Mouse (Mus musculus): ENCODE data around the gene Inpp5a. TPM values are rescaled to one million over a fixed set of nuclear protein-coding genes. Genes with fewer than 3 reads are reported as not detected.

Gene Inpp5a
- total RNA-seq, 4 experiments from 2014 or later: 85.2 to 98.8 (median 89.6) TPM

- DNase-seq: no peak
Measured at GRCm38 (mm10) chr7:139371389-139371788, 17.5 kb upstream of the Inpp5a start.

- no peak for DNase-seq
Measured at GRCm38 (mm10) chr7:139377381-139377780, 11.5 kb upstream of the Inpp5a start.

GRCm38 (mm10) chr7:139378355-139378754 is 10.6 kb upstream of the Inpp5a start:
- DNase-seq: no peak

- DNase-seq: no peak
Measured at GRCm38 (mm10) chr7:139379745-139380144, 9.2 kb upstream of the Inpp5a start.

DNA sequence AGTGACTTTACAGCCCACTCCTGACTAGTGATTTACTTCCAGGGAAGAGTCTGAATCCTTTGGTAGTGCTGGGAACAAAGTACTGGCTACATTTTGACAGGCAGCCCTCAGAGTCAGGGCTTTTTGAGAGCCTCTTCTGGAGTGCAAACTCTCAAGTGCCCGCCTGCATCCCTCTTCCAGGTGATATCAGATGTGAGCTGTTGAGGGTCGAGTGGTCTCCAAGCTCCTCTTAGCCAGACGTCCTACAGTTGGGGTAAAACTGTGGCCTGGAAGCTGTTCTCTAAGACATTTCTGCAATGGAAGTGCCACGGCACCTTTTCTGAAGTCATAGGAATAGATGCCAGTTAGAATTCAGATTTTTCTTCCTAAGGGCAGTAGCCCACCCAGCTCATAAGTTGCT is 8.7 kb upstream of the Inpp5a start:
- DNase-seq: no peak

- DNase-seq: no peak
Measured at GRCm38 (mm10) chr7:139381877-139382276, 7.0 kb upstream of the Inpp5a start.

DNA sequence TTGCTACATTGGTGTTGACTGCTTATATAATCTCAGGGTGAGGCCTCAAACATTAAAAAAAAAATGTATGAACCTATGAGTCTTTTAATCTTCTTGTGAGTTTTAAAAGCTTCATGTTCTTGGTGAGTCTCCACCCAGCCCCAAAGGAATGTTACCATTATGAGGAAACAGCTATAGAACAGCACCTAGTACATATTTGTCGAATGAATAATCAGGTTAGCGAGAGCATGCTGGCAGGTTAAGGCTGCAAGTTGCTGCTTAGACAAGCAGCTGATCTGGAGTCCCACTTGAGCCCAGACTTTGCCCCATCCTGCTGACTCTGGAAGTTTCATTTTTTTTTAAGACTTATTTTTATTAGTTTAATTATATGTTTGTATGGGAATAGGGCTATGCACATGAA is 6.1 kb upstream of the Inpp5a start:
- no peak for DNase-seq

GRCm38 (mm10) chr7:139384500-139384899 is 4.4 kb upstream of the Inpp5a start:
- no peak for DNase-seq

DNA sequence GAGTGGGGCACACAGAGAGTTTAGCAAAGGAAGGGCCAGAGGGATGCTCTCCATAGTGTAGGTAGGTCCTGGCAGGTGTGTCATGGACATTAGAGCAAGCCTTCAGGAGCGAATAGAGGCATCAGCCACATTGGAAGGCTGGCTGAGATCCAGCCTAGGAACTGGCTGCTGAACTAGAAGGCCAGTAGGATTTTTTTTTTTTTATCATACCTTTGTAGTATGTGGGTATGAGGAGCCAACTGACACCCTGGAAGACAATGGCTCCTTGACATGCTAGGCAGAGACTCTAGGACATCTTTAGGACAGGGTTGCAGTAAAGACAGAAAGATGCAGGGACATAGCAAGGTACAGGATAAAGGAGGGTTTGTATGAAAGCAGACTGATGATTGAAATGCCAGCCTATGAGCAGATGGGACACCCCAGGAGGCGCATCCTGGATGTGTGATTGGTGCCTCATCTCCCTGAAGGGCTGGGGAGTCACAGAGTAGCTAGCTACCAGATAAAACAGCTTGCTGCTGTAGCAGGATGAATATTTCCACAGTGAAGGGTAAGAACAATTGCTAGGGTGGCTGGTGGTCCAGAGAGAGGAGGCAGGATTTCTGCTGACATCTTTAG is 3.9 kb upstream of the Inpp5a start:
- DNase-seq: no peak

GRCm38 (mm10) chr7:139386933-139387690 is 1.8 kb upstream of the Inpp5a start:
- no peak for DNase-seq

GRCm38 (mm10) chr7:139387921-139388669 is 814 bp upstream of the Inpp5a start:
- no peak for DNase-seq

GRCm38 (mm10) chr7:139389213-139389761 is 378 bp downstream of the Inpp5a start:
- no peak for DNase-seq

- DNase-seq: no peak
Measured at GRCm38 (mm10) chr7:139390380-139390779, 1.5 kb downstream of the Inpp5a start.

GRCm38 (mm10) chr7:139390926-139391325 is 2.0 kb downstream of the Inpp5a start:
- no peak for DNase-seq

DNA sequence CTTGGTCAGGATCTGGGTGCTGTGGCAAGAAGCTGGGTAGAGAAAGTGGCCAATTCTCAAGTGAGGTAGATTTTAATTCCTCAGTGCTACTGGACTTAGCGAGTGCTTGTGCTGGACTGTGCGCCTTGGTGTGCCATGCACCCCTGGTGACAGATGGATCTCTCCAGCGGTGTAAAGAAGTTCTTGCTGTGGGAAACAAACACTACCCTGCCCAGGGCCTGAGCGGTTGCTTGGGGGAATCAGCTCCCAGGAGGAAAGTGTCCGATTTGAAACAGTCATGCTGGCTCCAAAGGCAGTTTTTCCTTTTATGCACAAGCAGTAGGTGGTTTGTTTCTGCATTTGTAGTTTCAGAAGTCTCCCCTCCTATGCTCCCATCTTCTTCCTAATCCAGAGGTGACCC is 2.8 kb downstream of the Inpp5a start:
- no peak for DNase-seq

GRCm38 (mm10) chr7:139392106-139392505 is 3.2 kb downstream of the Inpp5a start:
- DNase-seq: no peak

DNA sequence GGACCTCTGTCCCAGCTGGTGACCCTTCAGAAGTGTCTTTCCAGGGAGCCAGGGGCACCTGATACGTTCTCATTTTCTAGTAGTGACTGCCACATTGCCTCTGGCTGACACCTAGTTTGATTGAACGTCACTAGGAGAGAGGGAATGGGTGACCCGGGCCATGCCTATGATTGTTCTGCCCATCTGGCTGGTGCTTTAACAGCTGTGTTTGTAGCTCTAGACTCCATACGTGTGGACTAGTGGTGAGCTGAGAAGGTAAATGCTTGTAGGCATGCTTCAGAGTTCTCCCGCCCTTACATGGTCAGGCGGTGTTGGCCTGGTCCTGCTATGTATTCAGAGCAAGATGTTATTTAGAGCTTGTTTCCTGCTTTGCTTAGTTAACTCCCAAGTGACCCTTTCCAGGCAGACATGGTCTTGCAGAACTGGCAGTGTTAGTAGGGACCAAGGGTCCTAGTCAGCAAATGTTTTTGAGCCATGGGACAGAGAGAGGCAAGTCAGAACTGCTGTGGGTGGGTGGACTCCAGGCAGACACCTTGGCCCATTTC is 3.9 kb downstream of the Inpp5a start:
- no peak for DNase-seq

DNA sequence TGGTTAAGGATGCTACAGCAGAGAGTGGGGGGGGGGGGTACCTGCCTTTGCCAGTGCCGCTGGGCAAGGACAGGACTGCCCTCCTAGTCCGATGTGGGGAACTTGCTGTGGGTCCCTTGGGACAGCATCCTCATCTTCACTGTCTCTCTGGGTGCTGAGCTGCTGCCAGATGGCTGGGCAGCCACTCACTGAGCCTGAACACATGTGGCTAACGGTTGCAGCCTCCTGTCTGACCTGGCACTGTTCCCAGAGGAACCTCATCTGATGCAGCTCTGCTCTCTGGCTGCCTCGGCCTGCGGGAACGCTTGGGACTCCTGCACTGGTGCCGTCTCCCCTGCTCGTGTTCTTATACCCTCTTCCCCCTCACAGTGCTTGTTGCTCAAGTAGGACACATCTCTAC is 8.6 kb downstream of the Inpp5a start:
- peak; percentile 56 for DNase-seq

- DNase-seq: no peak
Measured at GRCm38 (mm10) chr7:139398111-139398510, 9.2 kb downstream of the Inpp5a start.

GRCm38 (mm10) chr7:139398530-139399021 is 9.7 kb downstream of the Inpp5a start:
- DNase-seq: no peak

DNA sequence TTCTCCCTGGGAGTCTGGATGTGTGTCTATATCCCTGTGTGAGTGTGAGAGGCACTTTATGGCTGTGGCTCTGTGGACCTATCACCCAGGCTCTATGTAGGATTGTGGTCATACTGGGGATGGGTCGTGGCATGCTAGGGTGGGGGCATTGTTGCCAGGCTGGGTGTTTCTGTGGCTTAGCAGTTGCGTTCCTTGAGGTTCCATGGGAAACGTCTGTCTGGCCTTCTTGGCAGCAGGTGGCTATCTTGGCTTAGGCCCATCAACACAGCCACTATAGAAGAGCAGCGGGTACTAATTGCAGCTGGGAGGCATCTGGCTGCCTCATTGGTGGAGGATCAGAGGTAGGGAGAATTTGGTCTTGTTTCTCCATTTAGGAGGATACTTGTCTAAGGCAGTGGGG is 10.7 kb downstream of the Inpp5a start:
- no peak for DNase-seq

DNA sequence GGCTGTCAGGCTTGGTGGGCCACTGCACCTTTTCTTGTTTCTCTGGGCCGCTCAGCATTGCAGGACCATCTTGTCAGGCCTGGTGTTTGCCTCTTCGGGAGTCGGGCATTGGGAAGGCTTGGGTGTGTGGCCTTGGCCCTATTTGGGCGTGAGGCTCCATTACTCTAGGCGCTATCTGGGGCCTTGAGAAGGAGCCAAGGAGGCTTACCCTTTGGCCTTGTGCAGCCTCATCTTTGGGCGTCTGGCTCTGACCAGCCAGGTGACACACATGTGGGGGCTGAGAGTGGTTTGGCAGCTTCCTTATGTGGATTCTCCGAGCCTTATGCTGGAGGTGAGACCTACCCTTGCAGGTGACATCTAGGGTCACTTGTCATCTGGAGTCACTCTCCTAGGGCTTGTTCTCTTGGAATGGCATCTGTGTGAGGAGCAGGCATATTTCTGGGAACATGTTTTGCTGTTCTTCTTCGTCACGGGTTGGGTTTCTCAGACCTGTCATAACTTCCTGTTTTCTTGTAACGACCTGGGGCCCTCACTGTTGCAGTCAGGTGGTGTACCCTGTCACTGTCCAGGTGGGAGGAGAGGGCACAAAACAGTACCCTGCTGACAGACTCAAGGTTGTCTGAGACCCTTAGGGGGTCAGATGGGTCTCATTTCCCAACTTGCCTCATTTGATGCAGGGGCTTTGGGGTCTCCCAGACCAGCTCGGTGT is 11.2 kb downstream of the Inpp5a start:
- DNase-seq: peak; percentile 76
